Mouse (Mus musculus) limb, embryonic 11.5 days (tissue): ENCODE results near the gene Pnpla6. TPM values are rescaled to one million over a fixed set of nuclear protein-coding genes. Genes with fewer than 3 reads are reported as not detected.

ENCODE experiments used
- ATAC-seq: fragments of 200-750 bp; cut with Nextera tagmentation; 2 replicates; pipeline ENCODE4 v1.8.0; 2017; ENCODE audit warnings: low read depth; ENCODE audit not compliant: insufficient number of reproducible peaks, low FRiP score, low TSS enrichment
- DNase-seq: peaks from one replicate; pipeline ENCODE4 v3.0.0-alpha.2; 2015; ENCODE audit warnings: low spot score
- H3K27ac ChIP-seq: fragments of 300-500 bp; sonication (generic); replicated peaks from 2 replicates; pipeline ENCODE4 v1.5.1; 2014; ENCODE audit warnings: low read depth, mild to moderate bottlenecking, low read length
- H3K27me3 ChIP-seq: fragments of 300-500 bp; sonication (generic); 2 replicates; pipeline ENCODE4 v1.6.1; 2014; ENCODE audit warnings: mild to moderate bottlenecking, low read length, mixed read lengths; ENCODE audit not compliant: control insufficient read depth, insufficient read depth
- H3K36me3 ChIP-seq: fragments of 300-500 bp; sonication (generic); 2 replicates; pipeline ENCODE4 v1.6.1; 2014; ENCODE audit warnings: mild to moderate bottlenecking, low read length, moderate library complexity, mixed read lengths; ENCODE audit not compliant: control insufficient read depth, insufficient read depth
- H3K4me1 ChIP-seq: fragments of 300-500 bp; sonication (generic); 2 replicates; pipeline ENCODE4 v1.6.1; 2014; ENCODE audit warnings: low read length, mixed read lengths; ENCODE audit not compliant: control insufficient read depth, insufficient read depth
- H3K4me2 ChIP-seq: fragments of 300-500 bp; sonication (generic); 2 replicates; pipeline ENCODE4 v1.6.1; 2014; ENCODE audit warnings: low read depth, mild to moderate bottlenecking, moderate library complexity; ENCODE audit not compliant: severe bottlenecking
- H3K4me3 ChIP-seq: fragments of 300-500 bp; sonication (generic); 2 replicates; pipeline ENCODE4 v1.5.1; 2014; ENCODE audit warnings: low read depth, low read length
- H3K9ac ChIP-seq: fragments of 300-500 bp; sonication (generic); 2 replicates; pipeline ENCODE4 v1.6.1; 2014; ENCODE audit warnings: mild to moderate bottlenecking, low read length
- H3K9me3 ChIP-seq: fragments of 300-500 bp; sonication (generic); 2 replicates; pipeline ENCODE4 v1.6.1; 2016; ENCODE audit warnings: low read length; ENCODE audit not compliant: control insufficient read depth
- WGBS: fragments of 180-500 bp; shearing (Covaris S2); extraction: QIAGEN DNeasy Blood & Tissue Kit; methylation state at CpG from one replicate; pipeline ENCODE4 v1.1.7; 2014; 5-methylcytosine and 5-hydroxymethylcytosine counted together
- polyA plus RNA-seq: library from polyadenylated mRNA; unstranded; fragments of >200 nt; fragmentation: Nextera tagmentation; extraction: Ambion mirVana; gene quantifications from 2 replicates; pipeline ENCODE4 v1.2.1, GENCODE M21; 2014

The Pnpla6 gene
- 13.4 and 15.7 TPM in 2 replicates for polyA plus RNA-seq

DNA sequence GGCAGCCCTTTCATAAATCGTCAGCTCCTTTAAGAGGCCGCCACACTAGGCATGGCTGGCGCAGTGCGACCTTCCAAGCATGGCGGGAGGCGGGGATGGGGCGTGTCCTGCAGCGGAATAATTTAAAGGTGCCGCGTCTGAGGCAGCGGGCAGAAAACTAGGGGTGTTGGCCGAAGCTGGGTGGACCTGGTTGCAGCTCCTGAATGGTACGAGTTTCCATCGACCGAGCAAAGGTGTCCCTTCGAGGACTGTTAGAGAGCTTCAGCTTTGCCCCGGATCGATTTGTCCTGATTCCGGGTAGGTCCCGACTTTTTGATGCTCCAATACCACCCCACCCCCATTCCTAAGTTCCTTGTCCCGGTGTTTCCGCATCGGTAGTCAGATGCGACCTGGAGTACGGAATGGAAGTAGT, at the start of gene Pnpla6:
Gene Pnpla6, plus strand, starts transcription at position 125 of the 412 bp plus-strand sequence.
- ATAC-seq = peak; percentile 76
- H3K9ac ChIP-seq = peak within 1 kb of the TSS; percentile 56
- peaks cover 3% of the 10 kb centered on the region; the same call in 1 of the 2 replicates for H3K9me3 ChIP-seq
- H3K4me1 ChIP-seq = peaks cover 6% of the 10 kb centered on the region
- H3K27me3 ChIP-seq = no peaks in the 10 kb centered on the region
- WGBS = under 1% methylated on average over 25 of the region's 25 CpGs
- H3K4me2 ChIP-seq = peak within 1 kb of the TSS; percentile 86
- H3K4me3 ChIP-seq = peak within 1 kb of the TSS; percentile 39
- H3K27ac ChIP-seq = peak within 1 kb of the TSS; percentile 73
- peak; percentile 94 for DNase-seq
- H3K36me3 ChIP-seq = no peaks in the 10 kb centered on the region

- 7% methylated on average over 32 of the region's 32 CpGs for WGBS
- H3K4me1 ChIP-seq = no peaks in the 10 kb centered on the region
- peak within 1 kb of the TSS; percentile 43; the same call in 1 of the 2 replicates for H3K27ac ChIP-seq
- peak within 1 kb of the TSS; percentile 36 for H3K4me3 ChIP-seq
- DNase-seq = peak; percentile 99
- H3K9me3 ChIP-seq = no peaks in the 10 kb centered on the region
- no peaks in the 10 kb centered on the region for H3K27me3 ChIP-seq
- no peaks in the 10 kb centered on the region for H3K36me3 ChIP-seq
- peak; percentile 92 for ATAC-seq
- peak within 1 kb of the TSS; percentile 45 for H3K4me2 ChIP-seq
- H3K9ac ChIP-seq = peak within 1 kb of the TSS; percentile 67
Measured at GRCm38 (mm10) chr8:3467006-3467885, 47.9 kb upstream of the Pnpla6 start, which contains the start of gene Pex11g. Gene Pex11g (minus strand): TSS chr8:3467680.

- Histone ChIP-seq H3K36me3 (no peaks in the 10 kb centered on the region), H3K9ac (peak overlapping the region; percentile 67), H3K9me3 (no peaks in the 10 kb centered on the region), H3K27me3 (no peaks in the 10 kb centered on the region), H3K27ac (peak overlapping the region; percentile 43; the same call in 1 of the 2 replicates), H3K4me3 (peak overlapping the region; percentile 36), H3K4me1 (no peaks in the 10 kb centered on the region), H3K4me2 (peak overlapping the region; percentile 45)
- DNase-seq = peak; percentile 32
- WGBS = 55% methylated on average over 9 of the region's 9 CpGs
- peak; percentile 11; the same call in 1 of the 2 replicates for ATAC-seq
Measured at GRCm38 (mm10) chr8:3467886-3468545, 47.2 kb upstream of the Pnpla6 start.

DNA sequence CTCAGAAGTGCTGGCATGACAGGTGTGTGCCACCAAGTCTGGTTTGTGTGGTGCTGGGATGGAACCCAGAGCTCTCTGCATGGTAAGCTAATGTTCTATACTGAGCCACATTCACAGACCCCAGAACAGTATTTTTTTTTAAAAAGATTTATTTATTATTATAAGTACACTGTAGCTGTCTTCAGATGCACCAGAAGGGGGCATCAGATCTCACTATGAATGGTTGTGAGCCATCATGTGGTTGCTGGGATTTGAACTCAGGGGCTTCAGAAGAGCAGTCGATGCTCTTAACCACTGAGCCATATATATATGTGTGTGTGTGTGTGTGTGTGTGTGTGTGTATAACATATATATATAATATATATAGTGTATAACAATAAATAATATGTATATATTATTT, 46.3 kb upstream of the Pnpla6 start:
- WGBS = 91% methylated on average over 1 of the region's 1 CpGs
- Histone ChIP-seq H3K4me3 (no peak overlapping the region), H3K4me1 (no peaks in the 10 kb centered on the region)

DNA sequence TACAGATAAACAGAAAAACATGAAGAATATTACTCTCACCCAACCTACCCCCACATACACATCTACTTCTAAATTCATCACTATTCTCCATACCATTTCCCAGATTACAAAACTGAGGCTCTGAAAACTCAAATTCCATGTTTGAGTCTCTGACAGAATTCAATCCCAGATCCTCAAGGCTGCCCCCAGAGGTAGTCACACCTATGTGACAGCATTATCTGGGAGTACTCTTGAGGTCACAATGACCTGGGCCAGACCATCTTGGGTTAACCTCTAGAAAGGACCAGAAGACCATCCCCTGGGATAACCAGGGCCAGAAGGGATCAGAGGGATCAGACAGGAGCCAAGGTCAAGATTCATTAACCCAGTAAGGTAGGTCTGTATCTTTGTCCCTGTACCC, 44.6 kb upstream of the Pnpla6 start, which contains the start of gene Tex45:
Gene Tex45, plus strand, starts transcription at position 301 of the 400 bp plus-strand sequence.
- Histone ChIP-seq H3K36me3 (no peaks in the 10 kb centered on the region), H3K4me2 (no peak within 1 kb of the TSS), H3K4me1 (no peaks in the 10 kb centered on the region), H3K27me3 (no peaks in the 10 kb centered on the region), H3K9ac (no peak within 1 kb of the TSS), H3K9me3 (no peaks in the 10 kb centered on the region), H3K27ac (no peak within 1 kb of the TSS), H3K4me3 (no peak within 1 kb of the TSS)
- ATAC-seq (no peak), DNase-seq (no peak)

More for the DNA sequence above, 46.3 kb upstream of the Pnpla6 start:
- ATAC-seq (no peak), DNase-seq (no peak)
- no peak overlapping the region for H3K27ac ChIP-seq
- no peaks in the 10 kb centered on the region for H3K27me3 ChIP-seq
- H3K9me3 ChIP-seq = no peaks in the 10 kb centered on the region
- no peaks in the 10 kb centered on the region for H3K36me3 ChIP-seq
- H3K4me2 ChIP-seq = no peak overlapping the region
- no peak overlapping the region for H3K9ac ChIP-seq

- Histone ChIP-seq H3K4me2 (peak overlapping the region; percentile 41), H3K36me3 (no peaks in the 10 kb centered on the region), H3K27me3 (peaks cover 2% of the 10 kb centered on the region; the same call in 1 of the 2 replicates), H3K9ac (0 out of 2 replicates have a peak overlapping the region, but pooled peaks have one; percentile 3), H3K4me1 (no peaks in the 10 kb centered on the region), H3K27ac (no peak overlapping the region), H3K9me3 (no peaks in the 10 kb centered on the region), H3K4me3 (no peak overlapping the region)
- 26% methylated on average over 37 of the region's 37 CpGs for WGBS
- no peak for DNase-seq
- no peak for ATAC-seq
Measured at GRCm38 (mm10) chr8:3475715-3476429, 39.3 kb upstream of the Pnpla6 start.

GRCm38 (mm10) chr8:3480221-3480785, 34.9 kb upstream of the Pnpla6 start:
- no peak overlapping the region for H3K27ac ChIP-seq
- ATAC-seq = no peak
- H3K27me3 ChIP-seq = peaks cover 2% of the 10 kb centered on the region; the same call in 1 of the 2 replicates
- 66% methylated on average over 4 of the region's 4 CpGs for WGBS
- H3K36me3 ChIP-seq = no peaks in the 10 kb centered on the region
- H3K4me1 ChIP-seq = no peaks in the 10 kb centered on the region
- no peak for DNase-seq
- no peak overlapping the region for H3K9ac ChIP-seq
- no peaks in the 10 kb centered on the region for H3K9me3 ChIP-seq
- H3K4me3 ChIP-seq = no peak overlapping the region
- H3K4me2 ChIP-seq = no peak overlapping the region
